Mouse (Mus musculus): Measurements from ENCODE around the gene Trim7.
"Not testable (repeated sequence)": the region's sequence is repeated elsewhere in the genome, so short reads cannot be mapped to it uniquely, and the experiment has no call there.

Trim7 gene

DNA sequence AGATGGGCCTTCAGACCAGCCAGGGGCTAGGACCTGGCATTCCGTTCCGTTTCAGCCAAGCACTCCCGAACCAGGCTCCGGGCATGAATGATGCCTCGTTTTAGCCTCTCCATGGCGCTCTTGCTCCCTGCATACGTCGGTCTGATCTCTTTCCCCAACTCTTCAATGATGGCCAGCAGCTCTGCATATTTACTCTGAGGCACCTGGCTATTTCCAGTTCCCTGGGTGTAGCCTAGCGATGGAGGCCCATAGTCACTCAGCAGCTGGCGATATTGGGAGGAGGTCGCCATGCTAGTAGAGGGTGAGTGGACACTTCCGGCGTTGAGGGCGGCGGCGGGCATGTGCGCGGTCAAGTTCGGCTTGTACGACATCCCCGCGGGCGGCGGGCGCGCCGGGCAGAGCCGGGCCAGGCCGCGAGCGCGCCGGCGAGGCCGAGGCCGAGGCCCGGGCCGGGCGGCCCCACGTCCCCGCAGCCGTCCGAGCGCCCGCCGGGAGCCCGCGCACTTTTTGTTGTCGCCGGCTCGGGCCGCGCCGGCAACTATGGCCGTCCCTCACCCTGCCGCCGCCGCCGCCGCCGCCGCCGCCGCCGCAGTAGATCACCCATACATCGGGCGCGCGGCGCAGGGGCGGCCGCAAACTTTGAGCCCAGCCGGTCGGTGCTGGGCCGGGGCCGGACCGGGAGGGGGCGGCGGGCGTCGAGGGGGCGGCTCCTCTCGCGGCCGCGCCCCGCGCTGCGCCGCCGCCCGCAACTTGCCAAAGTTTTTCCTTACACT, at the start of gene Trim7, which contains the start of gene Gm12184:
Gene Trim7 (plus strand): TSS at position 162 of the 773 bp plus-strand sequence.
Gene Gm12184 (minus strand): TSS at position 677 of the 773 bp plus-strand sequence.
- not testable (repeated sequence) for DNase-seq (ENCODE audit: low spot score)

DNA sequence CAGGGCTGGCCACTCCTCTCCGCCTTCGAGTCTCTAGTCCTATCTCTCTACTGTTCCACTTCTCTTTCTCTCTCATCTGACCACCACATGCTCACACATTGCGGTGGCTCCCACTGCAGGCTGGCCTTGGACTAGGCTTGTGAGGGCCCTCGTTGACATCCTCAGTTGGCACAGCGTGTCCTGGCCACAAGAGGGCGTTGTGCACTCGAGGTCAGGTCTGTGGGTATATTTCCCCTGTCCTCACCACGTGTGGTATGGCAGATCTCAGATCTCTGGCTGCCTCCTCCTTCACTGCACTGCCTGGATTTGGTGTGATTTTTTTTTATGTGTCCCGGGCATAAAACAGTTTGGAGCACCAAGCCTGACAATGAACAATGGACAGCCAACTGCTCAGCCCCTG, 49.3 kb upstream of the Trim7 start:
- DNase-seq (ENCODE audit: low spot score) = no peak

DNA sequence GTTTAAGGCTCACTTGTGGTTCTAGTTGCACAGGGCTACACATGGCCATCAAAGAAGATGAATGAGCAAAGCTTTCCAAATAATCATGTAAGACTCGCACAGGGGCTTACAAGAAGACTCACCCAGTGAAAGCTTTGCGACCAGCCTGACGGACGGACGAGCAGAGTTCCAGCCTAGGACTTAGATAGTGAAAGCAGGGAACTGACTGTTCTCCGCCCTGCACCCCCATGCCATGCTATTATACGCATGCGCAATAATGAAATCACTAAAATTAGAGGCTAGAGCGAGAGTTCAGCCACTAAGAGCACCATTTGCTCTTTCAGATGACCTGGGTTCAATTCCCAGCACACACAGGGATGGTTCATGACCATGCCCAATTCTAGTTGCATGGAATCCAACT, 48.6 kb upstream of the Trim7 start:
- DNase-seq (ENCODE audit: low spot score) = no peak

DNA sequence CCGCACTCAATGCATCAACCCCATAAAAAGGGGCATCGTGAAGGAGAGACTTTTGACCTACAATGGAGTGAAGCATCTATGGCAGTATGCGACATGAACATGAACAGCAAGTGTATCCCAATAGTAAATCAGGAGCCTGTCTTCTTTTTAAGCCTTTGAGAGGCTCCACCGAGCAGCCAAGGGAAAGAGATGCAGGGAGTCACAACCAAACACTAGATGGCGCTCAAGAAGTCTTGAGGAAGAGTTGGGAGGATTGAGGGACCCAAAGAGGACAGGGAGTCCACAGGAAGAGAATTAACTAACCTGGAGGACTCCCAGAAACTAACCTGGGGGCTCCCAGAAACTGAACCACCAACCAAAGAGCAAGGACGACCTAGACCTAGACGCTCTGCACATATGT, 46.5 kb upstream of the Trim7 start:
- no peak for DNase-seq (ENCODE audit: low spot score)

DNA sequence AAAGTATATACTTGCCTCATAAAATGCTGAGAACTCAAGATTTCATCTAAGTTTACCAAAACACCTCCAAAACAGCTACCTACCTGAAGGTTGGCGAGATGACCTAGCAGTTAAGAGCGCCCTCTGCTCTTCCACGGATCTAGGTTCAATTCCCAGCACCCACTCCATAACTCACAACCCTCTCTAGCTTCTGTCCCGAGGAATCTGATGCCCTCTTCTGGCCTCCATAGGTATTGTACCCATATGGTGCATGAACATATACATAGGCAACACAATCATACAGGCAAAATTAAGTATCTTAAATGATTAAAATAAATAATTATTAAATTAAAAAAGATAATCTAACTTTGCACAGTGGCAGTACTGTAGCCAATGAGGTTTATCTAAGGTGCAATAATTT, 43.7 kb upstream of the Trim7 start:
- no peak for DNase-seq (ENCODE audit: low spot score)

DNA sequence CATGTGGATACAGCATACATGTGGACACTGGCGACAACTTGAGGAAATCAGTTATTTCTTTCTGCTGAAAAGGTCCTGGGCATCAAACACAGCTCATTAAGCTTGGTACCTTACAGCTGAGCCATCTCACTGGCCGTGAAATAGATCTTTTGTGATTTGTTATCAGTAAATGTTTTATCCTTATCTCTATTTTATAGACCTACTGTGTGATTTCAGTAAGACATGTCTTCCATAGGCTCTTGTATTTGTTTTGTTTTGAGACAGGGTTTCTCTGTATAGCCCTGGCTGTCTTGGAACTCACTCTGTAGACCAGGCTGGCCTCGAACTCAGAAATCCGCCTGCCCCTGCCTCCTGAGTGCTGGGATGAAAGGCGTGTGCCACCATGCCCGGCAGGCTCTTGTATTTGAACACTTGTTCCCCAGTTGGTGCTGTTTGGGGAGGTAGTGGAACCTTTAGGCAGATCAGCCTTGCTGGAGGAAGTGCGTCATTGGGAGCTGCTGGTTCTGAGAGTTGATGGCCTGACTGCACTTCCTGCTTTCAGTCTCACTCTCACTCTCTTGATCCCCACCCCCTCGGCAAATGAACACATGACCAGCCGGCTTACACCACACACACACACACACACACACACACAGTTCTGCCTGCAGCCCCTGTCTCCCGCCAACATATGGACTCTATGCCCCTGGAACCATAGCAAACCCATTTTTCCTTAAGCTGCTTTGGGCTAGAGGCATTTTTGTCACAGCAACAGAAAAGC, 38.3 kb upstream of the Trim7 start:
- no peak for DNase-seq (ENCODE audit: low spot score)

DNA sequence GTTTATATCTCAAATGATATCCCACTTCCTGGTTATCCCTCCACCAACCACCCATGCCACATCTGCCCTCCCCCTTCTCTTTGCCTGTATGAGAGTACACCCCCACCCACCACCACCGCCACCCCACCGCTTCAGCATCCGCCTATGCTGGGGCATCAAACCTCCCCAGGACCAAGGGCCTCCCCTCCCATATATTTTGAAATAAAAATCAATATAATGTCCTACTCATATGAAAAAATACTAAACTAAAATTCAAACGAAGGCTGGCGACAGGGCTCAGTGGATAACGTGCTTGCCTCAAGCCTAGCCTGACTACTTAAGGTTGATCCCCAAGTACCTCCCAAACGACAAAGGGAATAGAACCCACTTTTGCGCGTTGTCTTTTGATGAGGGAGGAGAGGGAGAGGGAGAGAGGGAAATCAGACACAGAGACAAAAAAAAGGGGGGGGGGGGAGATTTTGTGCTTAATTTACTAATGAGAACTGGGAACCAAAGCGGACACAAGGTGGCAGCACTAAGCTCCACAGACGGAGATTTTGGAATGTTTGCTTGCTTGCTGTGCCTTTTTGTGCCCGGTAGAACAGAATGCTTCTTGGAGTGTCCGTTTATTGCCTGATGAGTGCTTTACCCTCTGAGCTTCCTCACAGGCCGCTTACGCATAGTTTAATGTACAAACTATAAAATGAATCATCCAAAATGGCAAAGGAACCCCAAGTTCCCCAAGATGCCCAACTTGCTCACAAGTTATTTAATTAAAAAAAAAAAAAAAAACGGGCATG, 37.4 kb upstream of the Trim7 start:
- DNase-seq (ENCODE audit: low spot score) = peak; percentile 85

DNA sequence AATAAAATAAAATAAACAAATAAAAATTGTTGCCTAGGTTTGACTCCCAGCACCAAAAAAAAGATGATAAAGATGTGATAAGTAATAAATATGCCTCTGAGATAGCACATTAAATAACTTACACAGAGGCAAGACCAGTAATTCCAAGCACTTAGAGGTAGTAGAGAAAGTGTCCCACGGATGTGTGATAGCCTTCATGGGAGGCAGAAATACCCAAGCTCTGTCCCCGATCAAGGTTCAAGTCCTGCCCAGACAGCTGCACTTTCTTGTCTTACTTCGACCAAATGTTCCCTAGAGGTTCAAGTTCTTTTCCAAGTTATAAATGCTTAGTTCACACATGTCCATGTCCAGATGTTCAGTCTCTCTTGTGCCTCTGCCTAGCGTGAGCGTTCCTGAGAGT, 36.7 kb upstream of the Trim7 start:
- no peak for DNase-seq (ENCODE audit: low spot score)

DNA sequence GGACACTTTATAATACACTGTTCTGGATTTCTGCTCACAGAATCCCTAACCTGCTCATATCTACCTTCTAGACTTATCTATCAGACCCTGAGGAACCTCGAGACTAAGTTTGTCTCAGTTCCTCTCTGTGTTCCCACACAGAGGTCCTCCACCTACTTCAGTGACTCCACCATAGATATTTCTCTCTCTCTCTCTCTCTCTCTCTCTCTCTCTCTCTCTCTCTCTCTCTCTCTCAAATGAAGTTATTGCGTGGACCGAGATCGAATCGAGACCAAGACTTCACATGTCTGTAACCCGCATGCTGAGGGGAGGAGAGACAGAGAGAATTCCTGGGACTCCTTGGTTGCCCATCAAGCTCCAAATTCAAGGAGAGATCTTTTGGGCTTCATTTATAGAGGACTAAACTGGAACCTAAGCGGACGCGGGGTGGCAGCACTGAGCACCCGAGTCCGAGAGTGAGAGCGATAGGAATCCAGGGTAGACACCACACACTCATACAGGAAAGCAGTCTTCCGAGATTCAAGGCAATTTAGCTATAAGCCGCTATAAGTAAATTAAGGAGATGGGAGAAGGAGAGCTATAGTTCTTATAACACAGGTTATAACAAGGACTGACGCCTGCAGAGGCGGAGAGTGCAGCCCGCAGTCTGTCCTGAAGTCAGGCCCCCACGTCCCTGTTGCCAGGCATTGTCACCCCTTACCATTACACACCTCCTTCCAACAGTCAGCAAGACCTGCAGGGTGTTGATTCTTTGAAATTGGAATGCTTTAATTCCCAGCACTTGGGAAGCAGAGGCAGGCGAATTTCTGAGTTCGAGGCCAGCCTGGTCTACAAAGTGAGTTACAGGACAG, 35.7 kb upstream of the Trim7 start:
- peak; percentile 91 for DNase-seq (ENCODE audit: low spot score)

DNA sequence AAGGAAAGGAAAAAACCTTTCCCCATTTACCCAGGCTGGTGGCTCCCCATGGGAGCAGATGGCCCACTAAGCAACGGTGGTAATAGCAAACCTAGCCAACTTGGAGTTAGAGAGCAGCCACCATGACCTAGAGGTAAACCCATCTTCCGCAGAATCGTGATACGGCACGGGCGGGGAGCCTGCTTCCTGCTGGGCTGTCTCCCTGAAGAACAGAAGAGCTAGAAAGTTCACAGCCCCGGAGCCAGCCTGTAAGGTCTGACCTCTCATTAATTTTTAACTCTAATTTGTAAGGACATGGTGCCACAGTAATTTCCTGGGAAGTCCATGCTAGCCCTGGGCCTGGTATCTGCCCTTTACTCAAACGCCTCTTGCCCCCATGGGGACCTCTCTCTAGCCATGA, 35.0 kb upstream of the Trim7 start:
- no peak for DNase-seq (ENCODE audit: low spot score)

DNA sequence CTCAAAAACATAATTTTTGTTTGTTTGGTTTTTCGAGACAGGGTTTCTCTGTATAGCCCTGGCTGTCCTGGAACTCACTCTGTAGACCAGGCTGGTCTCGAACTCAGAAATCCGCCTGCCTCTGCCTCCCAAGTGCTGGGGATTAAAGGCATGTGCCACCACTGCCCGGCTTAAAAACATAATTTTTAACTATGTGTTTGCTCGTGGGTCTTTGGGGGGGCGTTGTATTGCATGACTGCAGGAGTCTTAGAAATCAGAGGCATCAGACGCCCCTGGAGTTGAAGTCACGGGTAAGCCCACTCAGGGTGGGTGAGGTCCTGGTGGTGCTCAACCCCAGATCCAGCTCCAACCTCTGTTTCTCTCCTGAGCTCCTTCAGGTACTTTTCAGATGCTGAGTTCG, 34.0 kb upstream of the Trim7 start:
- not testable (repeated sequence) for DNase-seq (ENCODE audit: low spot score)

DNA sequence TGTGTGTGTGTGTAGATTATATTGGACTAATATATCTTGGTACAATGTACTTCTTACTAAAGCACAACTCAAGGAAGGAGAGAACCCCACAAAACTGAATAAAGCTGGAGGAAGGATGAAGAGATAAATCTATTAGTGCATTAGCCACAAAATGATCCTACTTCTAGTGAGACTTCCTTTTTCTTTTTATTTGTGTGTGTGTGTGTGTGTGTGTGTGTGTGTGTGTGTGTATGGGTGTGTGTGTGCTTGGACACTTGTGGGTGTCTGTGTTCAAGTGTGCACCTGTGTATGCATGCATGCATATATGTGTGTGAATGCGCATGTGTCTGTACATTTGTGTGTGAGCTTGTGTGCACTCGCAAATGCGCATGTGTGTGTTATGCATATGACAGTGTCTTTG, 32.8 kb upstream of the Trim7 start:
- no peak for DNase-seq (ENCODE audit: low spot score)

DNA sequence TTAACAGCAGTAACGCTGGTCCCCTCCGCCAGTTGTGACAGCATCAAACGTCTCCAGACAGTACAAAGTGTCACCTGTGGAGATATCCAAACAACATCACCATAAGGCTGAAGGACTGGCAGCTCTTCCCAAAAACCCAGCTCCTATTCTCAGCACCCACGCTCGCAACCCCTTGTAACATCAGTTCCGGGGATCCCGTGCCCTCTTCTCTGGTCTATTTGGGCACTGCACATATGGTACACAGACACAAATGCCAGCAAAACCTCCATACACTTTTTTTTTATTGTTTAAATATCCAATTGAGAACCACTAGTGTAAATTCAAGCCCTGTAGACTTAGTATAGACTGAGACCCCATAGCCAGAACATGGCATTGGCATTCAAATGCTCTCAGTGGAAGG, 30.7 kb upstream of the Trim7 start:
- no peak for DNase-seq (ENCODE audit: low spot score)

DNA sequence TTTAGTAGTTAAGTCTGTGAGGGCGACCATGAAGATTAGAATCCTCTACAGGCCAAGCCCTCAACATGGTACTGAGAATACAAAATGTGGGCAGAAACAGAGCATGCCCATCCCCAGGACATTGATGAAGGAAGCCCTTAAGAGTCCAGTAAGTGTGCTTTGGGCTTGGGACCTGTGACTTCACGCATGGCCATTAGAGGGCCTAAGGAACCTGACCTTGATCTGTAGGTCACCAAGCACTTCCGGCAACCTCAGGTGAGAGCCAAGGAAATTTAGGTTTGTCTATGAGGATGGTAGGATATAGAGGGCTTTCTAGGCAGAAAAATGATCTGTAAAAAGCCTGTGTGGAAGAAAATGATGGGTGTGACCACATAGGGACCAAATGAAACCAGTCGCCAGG, 29.6 kb upstream of the Trim7 start:
- DNase-seq (ENCODE audit: low spot score) = no peak

DNA sequence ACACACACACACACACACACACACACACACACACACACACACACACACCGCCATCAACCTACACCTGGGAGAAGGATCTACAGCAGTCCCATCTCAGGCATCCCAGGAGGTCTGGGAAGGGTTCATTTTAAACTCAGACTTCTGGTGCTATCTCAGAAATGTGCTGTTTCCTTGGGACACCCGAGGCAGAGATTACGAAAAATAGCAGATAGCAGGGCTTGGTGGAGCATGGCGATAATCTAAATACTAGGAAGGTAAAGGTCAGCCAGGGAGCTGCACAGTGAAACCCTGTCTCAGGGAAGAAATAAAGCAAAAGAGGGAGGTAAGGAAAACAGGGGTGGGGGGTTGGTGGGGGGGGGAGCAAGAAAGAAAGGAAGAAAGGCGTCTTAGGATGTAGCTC, 28.7 kb upstream of the Trim7 start:
- DNase-seq (ENCODE audit: low spot score) = no peak

DNA sequence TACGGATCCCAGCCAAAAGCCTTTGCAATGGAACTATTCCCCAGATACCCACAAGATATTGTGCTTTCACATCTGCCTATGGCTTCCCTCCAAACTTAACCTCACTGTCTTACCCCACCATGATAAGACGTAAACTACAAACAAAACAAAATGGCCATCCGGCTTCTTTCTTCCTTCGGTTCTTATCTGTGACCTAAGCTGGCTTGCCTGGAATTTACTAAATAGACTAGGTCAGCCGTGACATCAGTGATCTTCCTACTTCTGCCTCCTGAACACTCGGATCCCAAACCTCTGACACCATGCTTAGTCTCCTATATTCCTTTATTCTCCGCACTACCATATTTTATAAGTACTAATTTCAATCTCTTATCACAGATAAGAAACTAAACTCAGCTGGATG, 27.6 kb upstream of the Trim7 start:
- no peak for DNase-seq (ENCODE audit: low spot score)

DNA sequence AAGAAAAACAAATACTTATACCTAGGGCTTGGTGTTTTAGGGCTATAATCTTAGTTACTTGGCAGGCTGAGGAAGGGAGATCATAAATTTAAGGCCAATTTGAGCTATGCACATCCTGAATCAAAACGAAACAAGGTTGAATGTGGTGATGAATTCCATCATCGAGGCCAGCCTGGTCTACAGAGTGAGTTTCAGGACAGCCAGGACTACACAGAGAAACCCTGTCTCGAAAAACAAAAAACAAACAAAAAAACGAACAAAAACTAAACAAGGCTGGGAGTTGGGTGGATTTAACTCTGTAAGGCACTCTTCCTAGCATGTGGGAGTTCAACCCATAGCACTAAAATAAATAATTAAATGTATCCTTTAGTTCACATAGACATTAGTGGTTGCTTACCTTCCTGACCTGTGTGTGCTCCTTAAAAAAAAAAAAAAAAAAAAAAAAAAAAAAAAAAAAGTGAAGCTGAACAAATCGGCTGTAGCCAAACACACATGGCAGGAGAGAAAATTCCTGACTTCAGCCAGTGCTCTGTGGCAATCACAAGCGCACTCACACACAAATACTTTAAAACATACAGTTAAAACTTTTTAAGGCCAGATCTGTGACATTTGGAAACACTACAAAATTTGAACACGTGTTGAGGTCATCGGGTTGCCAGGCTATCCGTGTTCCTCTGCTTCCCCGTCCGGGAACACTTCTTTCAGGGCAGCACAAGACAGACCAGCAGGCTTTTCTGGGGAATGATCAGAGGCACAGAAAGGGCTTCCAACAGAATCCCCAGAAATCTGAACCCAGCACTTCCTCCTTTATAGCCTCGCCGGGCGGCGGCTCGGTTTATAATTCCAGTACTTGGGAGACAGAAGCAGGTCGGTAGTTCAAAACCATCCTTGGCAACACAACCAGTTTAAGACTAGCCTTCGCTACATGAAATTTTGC, 26.7 kb upstream of the Trim7 start:
- no peak for DNase-seq (ENCODE audit: low spot score)

DNA sequence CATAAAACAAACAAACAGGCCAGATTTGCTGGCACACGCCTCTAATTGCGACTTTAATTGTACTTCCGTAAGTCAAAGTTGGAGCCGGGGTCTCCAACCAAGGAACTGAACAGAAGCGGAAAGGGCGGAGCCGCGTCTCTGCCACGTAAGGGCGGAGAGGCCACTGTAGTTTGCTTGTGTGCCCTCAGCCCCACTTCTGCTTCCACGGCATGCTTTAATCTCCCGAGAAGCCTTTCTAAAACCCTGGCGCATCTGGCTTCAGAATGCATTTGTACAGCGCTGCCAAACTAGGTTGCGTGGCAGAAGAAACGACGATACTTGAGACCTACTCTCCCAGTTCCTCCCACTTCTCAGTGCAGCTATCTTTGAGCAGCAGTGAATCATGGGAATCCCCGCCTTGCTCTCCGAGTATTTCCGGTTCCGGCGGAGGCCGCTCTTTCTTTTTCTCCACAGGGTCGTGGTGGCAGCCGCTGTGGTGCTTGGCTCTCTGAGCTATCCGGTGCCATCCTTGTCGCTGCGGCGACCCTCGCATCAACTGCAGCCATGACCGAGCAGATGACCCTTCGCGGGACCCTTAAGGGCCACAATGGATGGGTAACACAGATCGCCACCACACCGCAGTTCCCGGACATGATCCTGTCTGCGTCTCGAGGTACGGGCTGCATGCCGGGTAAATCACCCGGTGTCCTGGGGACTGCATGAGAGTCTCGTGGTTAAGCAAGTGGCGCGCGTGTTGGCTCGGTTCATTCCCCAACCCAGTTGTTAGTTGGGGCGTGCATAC, 25.8 kb upstream of the Trim7 start, which contains the start of gene Rack1:
Gene Rack1 (plus strand): TSS at position 412 of the 781 bp plus-strand sequence.
- DNase-seq (ENCODE audit: low spot score) = peak; percentile 78

Data from layer of hippocampus, adult 9-10 months (tissue).